Mouse (Mus musculus) ES-Bruce4 (cell line): ENCODE measurements around the gene Ggct. TPM values are rescaled to one million over a fixed set of nuclear protein-coding genes. Genes with fewer than 3 reads are reported as not detected.

Experiments
- H3K27ac ChIP-seq: 2 replicates; pipeline ENCODE4 v1.5.1; 2012; ENCODE audit warnings: low read length, inconsistent platforms; ENCODE audit not compliant: insufficient read depth
- H3K27me3 ChIP-seq: 2 replicates; pipeline ENCODE4 v1.6.1; 2012; ENCODE audit warnings: mild to moderate bottlenecking, low read length, inconsistent platforms; ENCODE audit not compliant: control insufficient read depth, poor library complexity, insufficient read depth, severe bottlenecking
- H3K36me3 ChIP-seq: 2 replicates; pipeline ENCODE4 v1.6.1; 2012; ENCODE audit warnings: inconsistent platforms, mild to moderate bottlenecking, low read length, moderate library complexity; ENCODE audit not compliant: control insufficient read depth, poor library complexity, insufficient read depth, severe bottlenecking
- H3K4me1 ChIP-seq: one replicate; pipeline ENCODE4 v1.8.1; 2011; ENCODE audit warnings: low read length; ENCODE audit not compliant: control insufficient read depth, insufficient read depth
- H3K4me3 ChIP-seq: 2 replicates; pipeline ENCODE4 v1.5.1; 2011; ENCODE audit warnings: low read depth, mild to moderate bottlenecking, low read length
- H3K9ac ChIP-seq: 2 replicates; pipeline ENCODE4 v1.6.1; 2012; ENCODE audit warnings: low read depth, mild to moderate bottlenecking, inconsistent platforms; ENCODE audit not compliant: poor library complexity, severe bottlenecking
- H3K9me3 ChIP-seq: replicated peaks from 2 replicates; pipeline ENCODE4 v1.6.1; 2012; ENCODE audit warnings: mild to moderate bottlenecking, low read length, inconsistent platforms; ENCODE audit not compliant: control insufficient read depth, poor library complexity, insufficient read depth, severe bottlenecking
- CTCF ChIP-seq: IDR thresholded peaks from one replicate; pipeline ENCODE4 v1.8.1; 2011; ENCODE audit warnings: low read depth, low read length
- EP300 ChIP-seq: IDR thresholded peaks from 2 replicates; pipeline ENCODE4 v1.6.1; 2011; ENCODE audit warnings: low read depth, low read length; ENCODE audit not compliant: insufficient read depth
- POLR2A ChIP-seq: IDR thresholded peaks from one replicate; pipeline ENCODE4 v1.8.1; 2011; ENCODE audit warnings: low read length; ENCODE audit not compliant: insufficient read depth
- polyA plus RNA-seq: library from polyadenylated mRNA; stranded (reverse); fragments of >200 nt; gene quantifications from 2 replicates; pipeline ENCODE4 v1.2.4, GENCODE M21; 2011; ENCODE audit warnings: low read depth; ENCODE audit not compliant: missing spikeins, insufficient read depth, insufficient read length

Gene Ggct
- 44.7 and 50.1 TPM in 2 replicates for polyA plus RNA-seq

DNA sequence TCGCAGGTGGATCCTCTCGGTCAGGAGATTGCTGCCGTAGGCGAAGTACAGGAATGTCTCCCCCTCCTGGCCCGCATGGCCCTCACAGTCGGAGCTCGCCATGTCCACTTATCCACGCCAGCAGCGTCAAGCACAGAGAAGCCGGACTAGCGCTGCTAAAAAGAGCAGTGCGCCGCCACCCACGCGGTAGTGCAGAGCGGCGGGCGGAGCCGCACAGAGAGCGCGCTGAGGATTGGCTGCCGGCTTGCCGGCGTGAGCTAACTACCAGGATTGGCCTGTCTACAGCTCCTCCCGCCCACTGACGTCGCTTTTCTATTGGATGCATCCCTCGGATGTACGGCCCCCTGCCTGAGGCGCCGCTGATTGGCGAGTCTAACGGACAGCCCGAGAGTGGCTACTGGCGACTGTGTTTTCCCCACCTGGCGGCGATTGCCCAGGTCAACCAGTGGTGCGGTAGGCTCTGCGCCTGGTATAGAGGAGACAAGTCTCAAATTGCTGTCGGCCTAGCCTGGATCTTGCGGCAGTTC is at the start of gene Ggct:
Gene Ggct, minus strand, starts transcription at position 217 of the 527 bp plus-strand sequence.
- peaks cover 9% of the 10 kb centered on the region for H3K36me3 ChIP-seq
- H3K9me3 ChIP-seq, result no peaks in the 10 kb centered on the region
- H3K27ac ChIP-seq, result peak within 1 kb of the TSS; percentile 52
- H3K4me3 ChIP-seq, result peak within 1 kb of the TSS; percentile 69
- TF ChIP-seq EP300 (no peak), POLR2A (peak; percentile 61), CTCF (peak; percentile 42)
- no peaks in the 10 kb centered on the region for H3K27me3 ChIP-seq
- peak within 1 kb of the TSS; percentile 41 for H3K9ac ChIP-seq
- no peaks in the 10 kb centered on the region for H3K4me1 ChIP-seq

- Histone ChIP-seq H3K27me3 (no peaks in the 10 kb centered on the region), H3K27ac (no peak overlapping the region), H3K9ac (no peak overlapping the region), H3K4me1 (no peaks in the 10 kb centered on the region), H3K36me3 (peaks cover 8% of the 10 kb centered on the region), H3K9me3 (no peaks in the 10 kb centered on the region), H3K4me3 (no peak overlapping the region)
- TF ChIP-seq EP300, result no peak
- no peak for TF ChIP-seq CTCF
- no peak for TF ChIP-seq POLR2A
These were observed 47.3 kb upstream of the Ggct start for GRCm38 (mm10) chr6:55040031-55040430.

- Histone ChIP-seq H3K9me3 (no peaks in the 10 kb centered on the region), H3K4me1 (no peaks in the 10 kb centered on the region), H3K27me3 (no peaks in the 10 kb centered on the region), H3K27ac (no peak overlapping the region), H3K36me3 (peaks cover 8% of the 10 kb centered on the region), H3K4me3 (no peak overlapping the region), H3K9ac (peak overlapping the region; percentile 96; the same call in 1 of the 2 replicates)
- TF ChIP-seq CTCF (no peak), EP300 (no peak), POLR2A (no peak)
These were observed 46.7 kb upstream of the Ggct start for GRCm38 (mm10) chr6:55039446-55039783.

DNA sequence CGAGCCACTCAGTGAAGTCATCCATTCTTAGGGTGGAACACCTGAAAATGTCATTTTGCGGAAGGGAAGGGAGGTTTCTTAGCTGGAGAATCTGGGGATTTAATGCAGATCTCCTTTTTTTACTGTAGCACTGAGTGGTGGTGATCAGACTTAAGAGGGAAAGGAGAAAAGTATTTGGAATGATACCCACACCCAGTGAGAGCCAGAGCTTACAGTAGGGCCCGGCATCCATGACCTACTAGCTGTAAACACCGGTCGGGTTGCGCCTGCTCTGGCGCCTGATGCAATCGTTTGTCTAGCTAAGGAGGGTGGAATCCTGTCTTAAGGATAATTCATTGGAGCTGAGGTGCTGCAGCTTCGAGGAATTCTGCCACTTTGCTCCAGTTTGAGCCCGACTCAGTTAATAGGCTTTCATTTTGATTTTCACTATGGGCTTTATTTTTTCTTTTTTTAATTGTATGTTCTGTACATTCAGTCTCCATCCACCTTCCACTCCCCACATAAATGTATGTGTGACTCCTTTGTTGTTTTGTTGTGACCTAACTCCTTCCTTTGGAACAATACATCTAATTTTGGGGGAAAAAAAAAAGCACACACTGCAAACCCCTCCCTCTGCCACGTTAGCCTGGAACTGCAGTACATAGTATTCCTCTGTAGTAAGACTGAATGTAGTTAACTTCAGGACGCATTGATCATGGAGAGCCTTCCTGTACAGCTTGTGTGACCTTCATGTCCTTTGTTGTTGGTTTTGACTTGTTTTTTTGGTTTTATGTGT is 46.1 kb upstream of the Ggct start:
- peak overlapping the region; percentile 99 for H3K4me3 ChIP-seq
- no peak for TF ChIP-seq EP300
- no peak for TF ChIP-seq CTCF
- no peak for TF ChIP-seq POLR2A

GRCm38 (mm10) chr6:55037799-55038670 is 45.3 kb upstream of the Ggct start, which contains the start of gene Gars:
TSS of gene Gars (plus strand) at chr6:55038007.
- TF ChIP-seq POLR2A (peak; percentile 39), CTCF (no peak), EP300 (no peak)
- no peaks in the 10 kb centered on the region for H3K9me3 ChIP-seq
- peak within 1 kb of the TSS; percentile 99 for H3K4me3 ChIP-seq
- peak within 1 kb of the TSS; percentile 96 for H3K9ac ChIP-seq
- no peaks in the 10 kb centered on the region for H3K27me3 ChIP-seq
- peaks cover 4% of the 10 kb centered on the region; the same call in 1 of the 2 replicates for H3K36me3 ChIP-seq
- H3K27ac ChIP-seq, result peak within 1 kb of the TSS; percentile 42
- H3K4me1 ChIP-seq, result no peaks in the 10 kb centered on the region

More for the DNA sequence above, 46.1 kb upstream of the Ggct start:
- Histone ChIP-seq H3K27ac (peak overlapping the region; percentile 42), H3K4me1 (no peaks in the 10 kb centered on the region), H3K36me3 (peaks cover 5% of the 10 kb centered on the region), H3K9me3 (no peaks in the 10 kb centered on the region), H3K27me3 (no peaks in the 10 kb centered on the region), H3K9ac (peak overlapping the region; percentile 96)
